Mouse (Mus musculus) spleen, adult 2 months (tissue): ENCODE measurements around the gene Ss18l1.

Experiments used
- CTCF ChIP-seq: fragments of 200-500 bp; IDR thresholded peaks from 2 replicates; pipeline ENCODE4 v1.5.1; 2011; ENCODE audit warnings: mild to moderate bottlenecking, inconsistent platforms; ENCODE audit not compliant: insufficient read depth, insufficient read length, insufficient replicate concordance; ENCODE audit errors: extremely low read depth
- POLR2A ChIP-seq: fragments of 200-500 bp; IDR thresholded peaks from 2 replicates; pipeline ENCODE4 v1.6.1; 2011; ENCODE audit warnings: low read depth, low read length, inconsistent platforms

- TF ChIP-seq POLR2A (no peak), CTCF (no peak)
Measured at GRCm38 (mm10) chr2:180005656-180006351, 36.5 kb upstream of the Ss18l1 start.
